Mouse (Mus musculus) myocyte (in vitro differentiated cells): ENCODE results near the gene Dnajc28. TPM values are rescaled to one million over a fixed set of nuclear protein-coding genes. Genes with fewer than 3 reads are reported as not detected.

Experiments
- H3K27me3 ChIP-seq: one replicate; pipeline ENCODE4 v1.6.1; 2011; ENCODE audit not compliant: control insufficient read depth, insufficient read depth, insufficient read length
- H3K36me3 ChIP-seq: one replicate; pipeline ENCODE4 v1.6.1; 2011; ENCODE audit not compliant: control insufficient read depth, insufficient read depth
- H3K4me2 ChIP-seq: one replicate; pipeline ENCODE4 v1.6.1; 2011; ENCODE audit warnings: low read depth, control low read depth
- H3K4me3 ChIP-seq: one replicate; pipeline ENCODE4 v1.5.1; 2011; ENCODE audit warnings: mild to moderate bottlenecking, control low read depth, moderate library complexity
- H3K79me2 ChIP-seq: one replicate; pipeline ENCODE4 v1.6.1; 2011; ENCODE audit not compliant: control insufficient read depth, insufficient read depth
- H3ac ChIP-seq: one replicate; pipeline ENCODE4 v1.6.1; 2011; ENCODE audit not compliant: control insufficient read depth, insufficient read length
- CEBPB ChIP-seq: IDR thresholded peaks from 2 replicates; pipeline ENCODE4 v1.6.1; 2011; ENCODE audit warnings: mild to moderate bottlenecking, moderate library complexity; ENCODE audit not compliant: poor library complexity, insufficient read depth, severe bottlenecking
- E2F4 ChIP-seq: IDR thresholded peaks from one replicate; pipeline ENCODE4 v1.6.1; 2011; ENCODE audit warnings: mild to moderate bottlenecking, control low read depth, moderate library complexity; ENCODE audit not compliant: insufficient read depth
- MAX ChIP-seq: IDR thresholded peaks from one replicate; pipeline ENCODE4 v1.6.1; 2011; ENCODE audit warnings: low read depth, mild to moderate bottlenecking, control low read depth
- MYOD1 ChIP-seq, 3 experiments: IDR thresholded peaks; one replicate each; pipeline ENCODE4 v1.6.1; 2011; ENCODE audit warnings: control low read depth in 2 of 3, low read depth in 2 of 3, mild to moderate bottlenecking in 2 of 3, moderate library complexity in 1 of 3; ENCODE audit not compliant: insufficient read length in 2 of 3, control insufficient read depth in 1 of 3
- MYOG ChIP-seq, 3 experiments: IDR thresholded peaks; one replicate each; pipeline ENCODE4 v1.6.1; 2011; ENCODE audit warnings: control low read depth in 2 of 3, low read depth in 2 of 3, mild to moderate bottlenecking in 2 of 3; ENCODE audit not compliant: insufficient read length in 2 of 3, control insufficient read depth in 1 of 3, insufficient read depth in 1 of 3
- POLR2A ChIP-seq: IDR thresholded peaks from one replicate; pipeline ENCODE4 v1.6.1; 2011; ENCODE audit warnings: low read depth, mild to moderate bottlenecking, control low read depth, moderate library complexity; ENCODE audit not compliant: insufficient read length
- POLR2AphosphoS2 ChIP-seq: IDR thresholded peaks from one replicate; pipeline ENCODE4 v1.6.1; 2011; ENCODE audit warnings: low read depth, control low read depth; ENCODE audit not compliant: insufficient read length
- REST ChIP-seq: IDR thresholded peaks from one replicate; pipeline ENCODE4 v1.6.1; 2011; ENCODE audit warnings: mild to moderate bottlenecking, control low read depth, moderate library complexity; ENCODE audit not compliant: insufficient read depth, insufficient read length
- SRF ChIP-seq: IDR thresholded peaks from one replicate; pipeline ENCODE4 v1.6.1; 2011; ENCODE audit warnings: low read depth; ENCODE audit not compliant: control insufficient read depth, insufficient read length
- TCF12 ChIP-seq: IDR thresholded peaks from one replicate; pipeline ENCODE4 v1.6.1; 2011; ENCODE audit warnings: mild to moderate bottlenecking, control low read depth; ENCODE audit not compliant: poor library complexity, insufficient read depth, severe bottlenecking
- TCF3 ChIP-seq: IDR thresholded peaks from one replicate; pipeline ENCODE4 v1.6.1; 2011; ENCODE audit warnings: low read depth, control low read depth; ENCODE audit not compliant: insufficient read length
- USF1 ChIP-seq: IDR thresholded peaks from one replicate; pipeline ENCODE4 v1.6.1; 2011; ENCODE audit warnings: low read depth, mild to moderate bottlenecking, control low read depth, moderate library complexity
- polyA plus RNA-seq: library from polyadenylated mRNA; unstranded; fragments of >200 nt; fragmentation: generic; extraction: Trizol; gene quantifications from one replicate; pipeline ENCODE4 v1.2.1, GENCODE M21; 2012; ENCODE audit warnings: missing spikeins

Dnajc28 gene
- polyA plus RNA-seq, 1 experiment: 0.80 TPM

DNA sequence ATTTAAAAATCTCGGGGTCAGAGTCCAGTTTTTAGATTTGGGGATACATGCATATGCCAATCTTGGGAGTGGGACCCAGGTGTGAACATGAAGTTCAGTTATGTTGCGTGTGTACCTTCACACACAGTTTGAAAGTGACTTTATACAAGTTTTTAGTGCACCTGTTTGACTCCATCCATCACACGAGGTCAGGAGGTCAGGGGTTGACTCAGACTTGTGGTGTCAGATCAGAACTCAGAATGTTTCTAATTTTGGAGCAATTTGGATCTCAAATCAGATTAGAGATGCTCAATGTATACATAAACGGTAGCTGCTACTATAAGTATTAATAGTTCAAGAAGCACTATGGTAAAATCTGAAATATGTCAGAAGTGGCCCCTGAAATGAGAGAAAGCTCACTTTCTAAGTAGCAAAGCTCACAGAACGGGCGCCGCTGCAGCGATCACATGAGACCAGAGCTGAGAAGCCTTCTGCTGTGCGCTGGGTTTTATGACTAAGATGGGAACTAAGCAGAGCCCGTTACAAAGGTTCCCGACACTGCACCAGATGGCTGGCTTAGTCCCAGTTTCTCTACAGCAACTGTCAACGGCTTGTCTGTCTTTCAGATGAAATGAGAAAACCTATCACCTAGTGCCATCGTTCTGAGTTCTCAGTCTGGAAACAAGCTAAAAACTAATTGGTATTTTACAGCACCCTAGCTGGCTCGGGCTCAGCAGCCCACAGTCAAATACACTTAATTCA lies 39.7 kb downstream of the Dnajc28 start:
- Histone ChIP-seq H3K4me2 (no peak overlapping the region), H3ac (no peak overlapping the region), H3K36me3 (no peaks in the 10 kb centered on the region), H3K27me3 (no peaks in the 10 kb centered on the region), H3K4me3 (no peak overlapping the region), H3K79me2 (no peaks in the 10 kb centered on the region)
- TF ChIP-seq POLR2A: no peak
- peak in 2 of 3 experiments; percentile 37 to 44 for TF ChIP-seq MYOD1 (IDR thresholded peaks at IDR 0.05; ENCODE audit: control insufficient read depth in 1 of 3, insufficient read length in 2 of 3, low read depth in 2 of 3)

- H3K4me3 ChIP-seq: no peak overlapping the region
- no peak overlapping the region for H3ac ChIP-seq
- no peaks in the 10 kb centered on the region for H3K27me3 ChIP-seq
- H3K79me2 ChIP-seq: no peaks in the 10 kb centered on the region
- H3K4me2 ChIP-seq: no peak overlapping the region
- no peak for TF ChIP-seq TCF3
- H3K36me3 ChIP-seq: no peaks in the 10 kb centered on the region
Observed at GRCm38 (mm10) chr16:91575151-91575550, 43.7 kb downstream of the Dnajc28 start.

- Histone ChIP-seq H3K4me3 (no peak overlapping the region), H3K27me3 (no peaks in the 10 kb centered on the region), H3K4me2 (no peak overlapping the region), H3K79me2 (no peaks in the 10 kb centered on the region), H3K36me3 (no peaks in the 10 kb centered on the region), H3ac (no peak overlapping the region)
- no peak for TF ChIP-seq CEBPB
- no peak for TF ChIP-seq USF1
- TF ChIP-seq POLR2AphosphoS2: no peak
- TF ChIP-seq TCF3: no peak
- no peak for TF ChIP-seq MYOD1 (IDR thresholded peaks at IDR 0.05; ENCODE audit: control insufficient read depth in 1 of 3, insufficient read length in 2 of 3, low read depth in 2 of 3)
- no peak for TF ChIP-seq TCF12
- no peak for TF ChIP-seq E2F4
- TF ChIP-seq REST: no peak
- no peak for TF ChIP-seq MAX
- TF ChIP-seq POLR2A: no peak
- TF ChIP-seq MYOG (IDR thresholded peaks at IDR 0.05; ENCODE audit: control insufficient read depth in 1 of 3, insufficient read depth in 1 of 3, insufficient read length in 2 of 3, low read depth in 2 of 3): no peak
- no peak for TF ChIP-seq SRF
Observed at GRCm38 (mm10) chr16:91571105-91571504, 47.7 kb downstream of the Dnajc28 start.

GRCm38 (mm10) chr16:91568960-91569359 lies 49.9 kb downstream of the Dnajc28 start:
- Histone ChIP-seq H3K36me3 (no peaks in the 10 kb centered on the region), H3K4me3 (no peak overlapping the region), H3K4me2 (no peak overlapping the region), H3ac (no peak overlapping the region), H3K79me2 (no peaks in the 10 kb centered on the region), H3K27me3 (no peaks in the 10 kb centered on the region)
- TF ChIP-seq MAX (no peak), TCF3 (no peak), E2F4 (no peak), MYOG (IDR thresholded peaks at IDR 0.05; ENCODE audit: control insufficient read depth in 1 of 3, insufficient read depth in 1 of 3, insufficient read length in 2 of 3, low read depth in 2 of 3) (no peak), CEBPB (no peak), REST (no peak), USF1 (no peak), POLR2A (no peak), POLR2AphosphoS2 (no peak), MYOD1 (IDR thresholded peaks at IDR 0.05; ENCODE audit: control insufficient read depth in 1 of 3, insufficient read length in 2 of 3, low read depth in 2 of 3) (no peak), TCF12 (no peak), SRF (no peak)

GRCm38 (mm10) chr16:91566002-91566401 lies 52.8 kb downstream of the Dnajc28 start:
- Histone ChIP-seq H3K27me3 (no peaks in the 10 kb centered on the region), H3K79me2 (no peaks in the 10 kb centered on the region), H3ac (no peak overlapping the region), H3K4me3 (no peak overlapping the region), H3K4me2 (no peak overlapping the region), H3K36me3 (peaks cover 7% of the 10 kb centered on the region)
- TF ChIP-seq SRF: no peak
- TF ChIP-seq E2F4: no peak
- TF ChIP-seq MYOG (IDR thresholded peaks at IDR 0.05; ENCODE audit: control insufficient read depth in 1 of 3, insufficient read depth in 1 of 3, insufficient read length in 2 of 3, low read depth in 2 of 3): no peak
- no peak for TF ChIP-seq MYOD1 (IDR thresholded peaks at IDR 0.05; ENCODE audit: control insufficient read depth in 1 of 3, insufficient read length in 2 of 3, low read depth in 2 of 3)
- no peak for TF ChIP-seq CEBPB
- TF ChIP-seq USF1: no peak
- no peak for TF ChIP-seq TCF3
- TF ChIP-seq TCF12: no peak
- no peak for TF ChIP-seq REST
- no peak for TF ChIP-seq POLR2A
- TF ChIP-seq MAX: no peak
- TF ChIP-seq POLR2AphosphoS2: no peak
